Mouse (Mus musculus): ENCODE measurements around the gene Sult2b1.

The Sult2b1 gene

DNA sequence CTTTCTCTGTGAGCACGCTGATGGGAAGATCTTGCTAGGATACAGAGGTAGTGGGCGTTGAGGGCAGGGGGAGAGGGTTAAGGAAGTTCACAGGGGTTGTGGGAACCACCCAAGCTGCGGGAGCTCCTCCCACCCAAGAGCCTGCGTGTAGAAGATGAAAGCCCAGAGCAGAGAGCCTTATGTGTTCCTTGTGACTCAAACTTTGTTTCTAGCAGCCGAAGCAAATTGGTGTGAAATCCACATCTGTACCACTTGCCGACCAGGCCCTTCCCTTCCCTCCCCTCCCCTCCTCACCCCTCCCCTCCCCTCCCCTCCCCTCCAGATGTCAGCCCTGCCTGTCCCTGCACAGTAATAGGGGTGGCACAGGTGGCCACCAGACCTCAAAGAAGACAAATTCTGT lies 89.4 kb downstream of the Sult2b1 start:
- in situ Hi-C loops (cut with MboI): no loop called here

GRCm38 (mm10) chr7:45693921-45694591 lies 90.4 kb downstream of the Sult2b1 start, which contains the start of gene Sec1:
Gene Sec1, minus strand, starts transcription at chr7:45694402.
- in situ Hi-C loops (cut with MboI): no loop called here

- in situ Hi-C loops (cut with MboI): no loop called here
Measured at GRCm38 (mm10) chr7:45692364-45692763, 92.1 kb downstream of the Sult2b1 start.

- in situ Hi-C loops (cut with MboI): no loop called here
Measured at GRCm38 (mm10) chr7:45689800-45690199, 94.7 kb downstream of the Sult2b1 start.

DNA sequence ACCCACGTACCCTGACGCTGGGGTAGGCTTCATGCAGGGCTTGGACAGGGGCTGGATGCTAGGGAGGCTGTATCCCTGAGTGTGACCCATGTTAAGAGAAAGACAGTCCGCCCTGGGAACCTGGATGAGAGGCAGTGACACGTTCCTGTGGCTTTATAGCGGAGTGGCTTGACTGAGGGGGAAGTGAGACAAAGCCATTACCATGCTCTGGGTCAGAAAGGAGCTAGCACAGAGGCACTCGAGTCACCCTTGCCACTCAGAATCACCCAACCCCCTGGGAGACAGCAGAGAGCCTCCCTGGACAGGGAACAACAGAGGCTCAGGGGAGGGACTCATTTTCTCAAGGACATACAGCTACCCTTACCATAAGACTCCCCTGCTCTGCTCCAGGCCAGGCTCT lies 95.4 kb downstream of the Sult2b1 start:
- in situ Hi-C loops (cut with MboI): no loop called here

DNA sequence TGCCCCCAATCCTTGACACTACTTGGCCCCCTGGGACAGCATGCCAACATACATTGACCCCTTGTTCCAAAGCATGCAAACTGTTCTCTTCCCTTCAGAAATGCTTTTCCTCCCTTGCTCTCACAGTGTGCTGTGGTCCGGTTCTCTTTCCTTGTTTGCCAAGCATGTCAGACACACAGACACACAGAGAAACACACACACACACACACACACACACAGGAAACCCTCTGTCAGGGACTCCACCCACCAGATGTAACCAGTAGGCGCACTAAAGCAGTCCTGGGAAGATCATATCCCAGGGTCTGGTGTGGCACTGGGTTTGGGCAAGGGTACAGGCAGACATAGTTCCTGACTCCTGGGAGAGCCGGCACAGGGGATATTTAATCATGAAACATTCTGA lies 97.6 kb downstream of the Sult2b1 start:
- in situ Hi-C loops (cut with MboI): no loop called here

- in situ Hi-C loops (cut with MboI): no loop called here
Measured at GRCm38 (mm10) chr7:45685811-45686210, 98.7 kb downstream of the Sult2b1 start.

- in situ Hi-C loops (cut with MboI): no loop called here
Measured at GRCm38 (mm10) chr7:45683396-45684050, 100.9 kb downstream of the Sult2b1 start, which contains the start of gene Ntn5. Gene Ntn5, plus strand, starts transcription at chr7:45684022.

DNA sequence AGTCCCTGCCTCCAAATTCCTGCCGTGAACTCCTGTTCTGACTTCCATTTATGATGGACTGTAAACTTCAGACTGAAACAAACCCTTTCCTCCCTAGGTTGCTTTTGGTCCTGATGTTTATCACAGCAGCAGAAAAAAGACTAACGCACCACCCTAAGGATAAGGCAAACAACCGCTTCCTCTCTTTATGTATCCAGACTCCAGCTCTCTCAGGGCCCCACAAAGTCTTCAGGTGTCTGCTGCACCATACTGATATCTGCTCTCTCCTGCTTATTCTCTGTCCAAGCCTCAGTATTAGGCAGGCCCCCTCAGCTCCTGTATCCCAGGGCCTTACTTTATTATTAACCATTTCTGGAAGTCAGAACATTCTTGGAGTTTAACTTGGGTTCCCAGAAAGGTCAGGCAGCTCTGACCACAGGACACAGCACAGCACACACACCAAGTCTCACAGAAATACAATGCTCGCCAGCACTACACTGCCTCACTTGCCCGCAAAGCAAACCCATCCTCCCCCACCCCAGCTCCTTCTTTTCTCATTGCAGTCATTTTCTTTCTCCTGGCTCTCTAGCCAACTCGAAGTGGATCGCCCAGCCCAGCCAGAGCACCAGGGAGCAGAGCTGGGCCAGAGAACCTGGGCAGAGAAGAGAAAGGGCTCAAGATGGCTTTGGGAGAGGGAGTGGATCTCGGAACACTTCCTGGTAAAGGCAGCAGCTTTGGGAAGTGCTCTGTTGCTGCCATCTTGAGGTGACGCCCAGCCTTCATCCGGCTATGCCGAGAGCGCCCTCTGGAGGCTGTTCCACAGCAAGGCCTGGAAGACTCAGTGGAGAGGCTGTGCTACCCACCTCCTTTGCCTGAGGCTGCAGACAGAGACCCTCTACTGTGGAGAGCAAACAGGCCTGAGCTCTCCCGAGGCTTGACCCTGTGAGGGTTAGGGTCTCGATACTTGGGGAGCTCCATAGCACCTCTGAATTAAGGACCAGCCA lies 102.0 kb downstream of the Sult2b1 start:
- in situ Hi-C loops (cut with MboI): no loop called here

GRCm38 (mm10) chr7:45681046-45681736 lies 103.3 kb downstream of the Sult2b1 start:
- in situ Hi-C loops (cut with MboI): no loop called here

Data from mature B cell (primary cell).